Mouse (Mus musculus): ENCODE results near the gene Ddx39b.

GRCm38 (mm10) chr17:35272249-35272648 is 30.7 kb downstream of the Ddx39b start:
- TF ChIP-seq CTCF (IDR thresholded peaks at IDR 0.05; ENCODE audit: insufficient read depth, low read depth, low read length) (no peak), POLR2A (IDR thresholded peaks at IDR 0.05; ENCODE audit: insufficient read depth, low read depth, low read length) (no peak)
